Mouse (Mus musculus) forebrain, embryonic 10.5 days (tissue): ENCODE results near the gene Snrpg. TPM values are rescaled to one million over a fixed set of nuclear protein-coding genes. Genes with fewer than 3 reads are reported as not detected.
"Not testable (repeated sequence)": the region's sequence is repeated elsewhere in the genome, so short reads cannot be mapped to it uniquely, and the experiment has no call there.

Experiments used
- DNase-seq: peaks from one replicate; pipeline ENCODE4 v3.0.0-alpha.2; 2017; ENCODE audit warnings: low spot score; ENCODE audit errors: extremely low spot score
- H3K27ac ChIP-seq: fragments of 300-500 bp; sonication (generic); 2 replicates; pipeline ENCODE4 v1.5.1; 2016; ENCODE audit warnings: mild to moderate bottlenecking
- H3K27me3 ChIP-seq: fragments of 300-500 bp; sonication (generic); 2 replicates; pipeline ENCODE4 v1.6.1; 2016; ENCODE audit warnings: mild to moderate bottlenecking; ENCODE audit not compliant: poor library complexity, severe bottlenecking
- H3K36me3 ChIP-seq: fragments of 300-500 bp; sonication (generic); replicated peaks from 2 replicates; pipeline ENCODE4 v1.6.1; 2016; ENCODE audit warnings: mild to moderate bottlenecking, moderate library complexity
- H3K4me1 ChIP-seq: fragments of 300-500 bp; sonication (generic); 2 replicates; pipeline ENCODE4 v1.6.1; 2016
- H3K4me3 ChIP-seq: fragments of 300-500 bp; sonication (generic); 2 replicates; pipeline ENCODE4 v1.5.1; 2016; ENCODE audit warnings: mild to moderate bottlenecking, moderate library complexity
- H3K9me3 ChIP-seq: fragments of 300-500 bp; sonication (generic); 2 replicates; pipeline ENCODE4 v1.6.1; 2016; ENCODE audit warnings: mild to moderate bottlenecking, moderate library complexity
- WGBS: fragments of 180-500 bp; shearing (Covaris S2); methylation state at CpG from one replicate; pipeline ENCODE4 v1.1.7; 2016; 5-methylcytosine and 5-hydroxymethylcytosine counted together
- polyA plus RNA-seq: library from polyadenylated mRNA; unstranded; fragments of >200 nt; fragmentation: Nextera tagmentation; extraction: Ambion mirVana; gene quantifications from 2 replicates; pipeline ENCODE4 v1.2.1, GENCODE M21; 2016

The Snrpg gene
- polyA plus RNA-seq, 1 experiment from 2014 or later, result 939 TPM

DNA sequence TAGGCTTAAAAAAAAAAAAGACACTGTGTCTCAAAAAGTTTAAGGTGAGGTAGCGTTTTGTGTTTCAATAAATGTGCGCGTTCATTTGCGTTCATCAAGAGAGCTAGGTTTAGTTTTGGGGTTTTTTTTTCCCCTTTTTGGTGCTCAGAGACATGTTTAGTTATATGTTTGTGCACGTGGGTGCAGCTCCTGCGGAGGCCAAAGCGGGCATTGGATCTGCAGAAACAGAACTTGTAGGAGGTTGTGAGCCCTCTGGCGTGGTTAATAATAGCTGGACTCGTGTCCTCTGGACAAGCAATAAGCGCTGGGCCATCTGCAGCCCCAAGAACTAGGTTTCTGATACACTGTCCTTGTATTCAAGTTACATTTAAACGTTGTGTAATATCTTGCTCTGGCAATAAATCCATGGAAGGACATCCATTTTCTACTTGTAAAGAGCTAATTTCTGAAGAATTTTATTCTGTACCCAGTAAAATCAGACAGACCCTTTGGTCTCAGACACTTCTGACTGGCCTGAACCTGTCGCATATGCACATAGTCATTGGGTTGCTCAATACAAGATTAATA is 929 bp downstream of the Snrpg start:
- H3K4me1 ChIP-seq, result peaks cover 28% of the 10 kb centered on the region
- peaks cover 68% of the 10 kb centered on the region for H3K36me3 ChIP-seq
- no peak for DNase-seq
- peak overlapping the region; percentile 95 for H3K27ac ChIP-seq
- H3K4me3 ChIP-seq, result peak overlapping the region; percentile 96
- H3K9me3 ChIP-seq, result no peaks in the 10 kb centered on the region
- no peaks in the 10 kb centered on the region for H3K27me3 ChIP-seq
- 5% methylated on average over 12 of the region's 12 CpGs for WGBS

DNA sequence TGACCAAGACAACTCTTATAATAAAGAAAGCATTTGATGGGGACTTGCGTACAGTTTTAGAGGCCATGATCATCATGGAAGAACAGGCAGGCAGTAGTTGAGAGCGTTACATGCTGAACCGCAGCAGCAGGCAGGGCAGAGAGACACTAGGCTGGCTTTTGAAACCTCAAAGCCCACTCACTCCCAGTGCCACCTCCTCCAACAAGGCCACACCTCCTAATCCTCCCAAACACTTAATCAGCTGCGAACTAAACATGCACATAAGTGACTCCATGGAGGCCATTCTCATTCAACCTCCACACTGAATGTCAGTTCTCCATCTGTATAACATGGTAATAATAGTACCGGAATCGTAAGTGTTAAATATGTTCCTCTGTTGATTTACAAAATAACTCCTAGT is 2.5 kb downstream of the Snrpg start:
- Histone ChIP-seq H3K27ac (no peak overlapping the region), H3K36me3 (peaks cover 68% of the 10 kb centered on the region), H3K27me3 (no peaks in the 10 kb centered on the region), H3K4me1 (peaks cover 28% of the 10 kb centered on the region), H3K9me3 (no peaks in the 10 kb centered on the region), H3K4me3 (peak overlapping the region; percentile 96)
- 91% methylated on average over 6 of the region's 6 CpGs for WGBS
- DNase-seq, result no peak

DNA sequence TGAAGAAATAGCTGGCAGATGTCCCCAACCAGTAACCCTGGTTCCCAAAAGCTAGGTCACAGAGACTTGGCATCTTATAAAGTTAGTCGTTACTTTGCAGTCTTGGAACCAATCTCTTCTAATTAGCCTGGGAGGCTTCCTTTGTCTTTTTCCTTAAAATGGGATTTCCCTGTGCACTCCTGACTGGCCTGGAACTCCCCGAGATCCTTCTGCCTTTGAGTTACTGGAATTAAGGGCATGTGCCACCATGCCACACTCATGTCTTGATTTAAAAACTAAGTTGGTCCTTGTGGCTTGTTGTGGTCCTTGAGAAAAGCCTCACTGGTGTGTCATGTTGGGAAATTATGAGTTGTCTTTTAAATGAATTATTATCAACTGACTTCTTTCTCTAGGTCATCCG is 7.2 kb downstream of the Snrpg start:
- Histone ChIP-seq H3K27me3 (no peaks in the 10 kb centered on the region), H3K36me3 (peaks cover 65% of the 10 kb centered on the region), H3K27ac (no peak overlapping the region), H3K9me3 (no peaks in the 10 kb centered on the region), H3K4me3 (no peak overlapping the region), H3K4me1 (peaks cover 6% of the 10 kb centered on the region)
- WGBS, result 86% methylated on average over 3 of the region's 3 CpGs
- no peak for DNase-seq

DNA sequence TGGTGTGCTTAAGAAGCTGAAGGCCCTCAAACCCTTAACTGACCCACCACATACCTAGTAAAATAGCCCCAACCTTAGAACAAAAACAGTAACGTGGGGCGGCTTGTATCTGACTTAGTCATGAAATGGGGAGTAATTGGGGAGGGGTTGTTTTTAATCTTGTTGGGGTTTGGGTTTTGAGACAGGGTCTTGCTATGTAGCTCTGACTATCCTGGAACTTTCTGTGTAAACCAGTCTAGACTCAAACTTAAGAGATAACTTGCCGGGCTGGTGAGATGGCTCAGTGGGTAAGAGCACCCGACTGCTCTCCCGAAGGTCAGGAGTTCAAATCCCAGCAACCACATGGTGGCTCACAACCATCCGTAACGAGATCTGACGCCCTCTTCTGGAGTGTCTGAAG is 9.0 kb downstream of the Snrpg start:
- 69% methylated on average over 8 of the region's 8 CpGs for WGBS
- not testable (repeated sequence) for H3K27me3 ChIP-seq, H3K27ac ChIP-seq, H3K4me3 ChIP-seq, H3K4me1 ChIP-seq, DNase-seq, H3K9me3 ChIP-seq
- peaks cover 56% of the 10 kb centered on the region for H3K36me3 ChIP-seq

DNA sequence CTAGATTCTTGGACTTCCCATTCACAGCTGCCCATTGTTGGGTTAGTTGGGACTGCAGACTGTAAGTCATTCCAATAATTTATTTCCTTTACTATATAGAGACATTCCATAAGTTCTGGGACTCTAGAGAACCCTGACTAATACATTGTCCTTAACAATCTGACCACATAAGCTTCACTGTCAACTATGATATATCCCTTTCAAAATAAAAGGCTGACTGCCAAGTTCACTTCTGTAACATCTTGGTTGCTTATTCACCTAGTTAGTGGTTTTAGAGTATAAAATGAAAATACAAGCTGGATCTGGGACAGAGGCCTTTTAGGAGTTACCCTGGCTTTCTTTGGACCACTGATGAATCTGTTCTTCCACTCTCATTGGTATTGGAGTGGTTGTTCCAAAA is 11.4 kb downstream of the Snrpg start:
- no peak for DNase-seq
- H3K36me3 ChIP-seq, result peaks cover 54% of the 10 kb centered on the region

DNA sequence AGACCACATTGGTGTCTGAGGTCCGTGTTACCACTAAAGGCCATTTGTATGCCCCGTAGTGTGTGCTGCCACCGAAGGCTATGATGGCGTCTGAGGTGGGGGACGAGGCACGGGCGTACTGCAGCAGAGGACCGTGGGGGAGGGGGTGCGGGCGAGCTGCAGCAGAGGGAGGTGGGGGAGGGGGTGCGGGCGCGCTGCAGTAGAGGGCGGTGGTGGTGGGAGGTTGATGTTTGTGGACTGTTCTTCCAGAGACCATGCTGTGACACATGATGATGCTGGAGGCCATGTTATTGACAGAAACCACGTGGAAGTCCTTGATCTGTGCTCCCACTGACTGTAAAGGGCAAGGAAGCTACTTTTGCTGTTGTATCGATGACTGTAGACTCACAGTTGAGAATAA is 12.3 kb downstream of the Snrpg start:
- no peak for DNase-seq
- WGBS, result 57% methylated on average over 16 of the region's 16 CpGs
- Histone ChIP-seq H3K27me3 (no peaks in the 10 kb centered on the region), H3K27ac (no peak overlapping the region), H3K4me1 (0 out of 2 replicates have a peak, but pooled peaks cover 4% of the 10 kb centered on the region), H3K9me3 (no peaks in the 10 kb centered on the region), H3K36me3 (peaks cover 54% of the 10 kb centered on the region), H3K4me3 (no peak overlapping the region)

More for the DNA sequence above, 11.4 kb downstream of the Snrpg start:
- Histone ChIP-seq H3K4me3 (no peak overlapping the region), H3K27ac (no peak overlapping the region), H3K27me3 (no peaks in the 10 kb centered on the region), H3K4me1 (0 out of 2 replicates have a peak, but pooled peaks cover 4% of the 10 kb centered on the region), H3K9me3 (no peaks in the 10 kb centered on the region)

DNA sequence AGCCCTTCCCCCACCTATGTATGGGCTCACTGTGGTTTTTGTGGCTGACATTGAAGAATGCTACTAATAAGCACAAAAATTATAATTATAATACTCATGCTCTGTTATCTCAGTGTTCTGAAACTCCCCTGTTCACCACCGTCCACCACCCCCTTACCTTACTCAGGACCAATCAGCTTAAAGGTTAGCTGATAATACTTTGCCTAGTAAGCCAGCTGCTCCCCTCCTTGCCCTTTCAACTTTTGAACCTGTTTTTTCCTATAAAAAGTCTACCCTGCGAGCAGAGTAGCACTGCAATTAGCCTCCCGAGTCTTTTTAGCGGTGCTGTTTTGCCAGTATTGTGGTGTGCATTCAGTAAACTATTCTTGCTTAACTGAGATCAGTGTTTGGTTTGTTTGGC is 13.6 kb downstream of the Snrpg start:
- 85% methylated on average over 4 of the region's 4 CpGs for WGBS
- no peaks in the 10 kb centered on the region for H3K27me3 ChIP-seq
- no peaks in the 10 kb centered on the region for H3K9me3 ChIP-seq
- 0 out of 2 replicates have a peak, but pooled peaks cover 4% of the 10 kb centered on the region for H3K4me1 ChIP-seq
- DNase-seq, result no peak
- H3K4me3 ChIP-seq, result no peak overlapping the region
- peaks cover 54% of the 10 kb centered on the region for H3K36me3 ChIP-seq
- H3K27ac ChIP-seq, result no peak overlapping the region

DNA sequence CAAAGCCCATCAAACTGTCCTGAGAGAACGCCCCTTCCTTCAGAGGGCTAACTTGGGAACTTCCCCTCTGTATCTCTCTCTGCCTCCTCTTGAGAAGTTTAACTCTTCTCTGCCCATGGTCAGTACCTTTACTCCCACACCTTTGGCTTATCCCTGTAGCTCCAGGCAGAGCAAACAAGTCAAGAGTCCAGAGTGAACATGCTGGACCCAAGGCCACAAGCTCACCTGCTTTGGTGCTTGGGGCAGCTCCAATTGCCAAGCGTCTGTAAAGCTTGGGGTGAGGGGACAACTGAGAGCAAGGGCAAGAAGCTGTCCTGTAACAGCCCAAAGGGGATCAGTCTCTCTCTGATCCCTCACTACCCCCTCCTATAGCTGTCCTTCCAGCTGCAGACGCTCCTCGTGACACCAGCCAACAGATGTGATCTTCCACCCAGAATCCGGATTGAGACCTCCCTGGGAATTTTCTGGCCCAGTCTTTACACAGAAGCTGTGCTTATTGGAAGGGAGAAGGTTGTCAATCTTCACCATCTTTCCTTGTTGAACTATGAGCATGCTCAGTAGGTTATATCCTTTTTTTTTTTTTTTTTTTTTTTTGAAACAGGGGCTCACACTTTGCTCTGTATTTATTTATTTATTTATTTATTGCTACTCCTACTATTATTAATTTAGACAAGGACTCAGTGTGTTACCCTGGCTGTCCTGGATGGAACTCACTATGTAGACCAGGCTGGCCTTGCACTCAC is 14.4 kb downstream of the Snrpg start:
- no peaks in the 10 kb centered on the region for H3K9me3 ChIP-seq
- no peak overlapping the region for H3K4me3 ChIP-seq
- H3K4me1 ChIP-seq, result 0 out of 2 replicates have a peak, but pooled peaks cover 4% of the 10 kb centered on the region
- H3K27me3 ChIP-seq, result no peaks in the 10 kb centered on the region
- WGBS, result 85% methylated on average over 5 of the region's 5 CpGs
- H3K27ac ChIP-seq, result no peak overlapping the region
- DNase-seq, result no peak
- peaks cover 57% of the 10 kb centered on the region for H3K36me3 ChIP-seq

DNA sequence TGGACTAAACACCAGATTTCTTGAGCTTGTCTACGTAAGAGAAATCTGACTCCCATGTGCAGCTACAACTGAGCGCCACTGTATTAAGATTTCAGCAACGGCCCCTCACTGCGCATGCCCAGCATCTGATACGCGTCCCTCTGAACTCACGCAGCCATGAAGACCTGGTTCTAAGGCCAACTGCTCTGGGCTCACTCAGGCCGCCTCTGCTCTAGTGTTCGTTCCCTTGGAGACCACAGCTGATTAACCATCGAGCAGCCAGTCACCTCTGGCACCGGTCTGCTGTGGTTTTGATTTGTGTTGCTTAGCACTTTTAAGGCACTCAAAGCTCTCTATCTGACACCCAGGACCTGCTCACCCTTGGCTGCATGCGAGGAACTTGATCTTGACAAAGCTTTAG is 16.2 kb downstream of the Snrpg start:
- Histone ChIP-seq H3K27ac (no peak overlapping the region), H3K4me1 (0 out of 2 replicates have a peak, but pooled peaks cover 4% of the 10 kb centered on the region), H3K4me3 (no peak overlapping the region), H3K27me3 (no peaks in the 10 kb centered on the region), H3K36me3 (peaks cover 75% of the 10 kb centered on the region), H3K9me3 (no peaks in the 10 kb centered on the region)
- no peak for DNase-seq
- WGBS, result 88% methylated on average over 12 of the region's 12 CpGs

DNA sequence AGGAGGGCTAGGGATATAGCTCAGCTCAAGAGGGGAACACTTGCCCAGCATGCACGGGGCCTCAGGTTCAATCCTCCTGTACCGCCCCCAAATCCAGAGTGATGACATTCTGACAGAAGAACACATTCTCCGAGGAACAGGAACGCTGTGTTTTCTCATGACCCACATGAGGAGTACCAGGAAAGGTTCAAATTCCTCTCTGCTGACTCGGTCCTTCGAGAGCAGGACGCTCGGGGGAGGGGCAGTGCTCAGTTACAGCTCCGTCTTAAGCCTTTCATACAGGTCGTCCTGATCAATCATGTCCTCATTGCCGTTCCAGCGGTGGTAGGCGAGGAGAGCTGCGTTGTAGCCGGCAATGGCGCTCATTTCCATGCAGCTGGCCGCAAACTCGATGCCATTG is 17.4 kb downstream of the Snrpg start:
- Histone ChIP-seq H3K4me1 (0 out of 2 replicates have a peak, but pooled peaks cover under 1% of the 10 kb centered on the region), H3K9me3 (no peaks in the 10 kb centered on the region), H3K4me3 (no peak overlapping the region), H3K36me3 (peaks cover 85% of the 10 kb centered on the region), H3K27me3 (no peaks in the 10 kb centered on the region), H3K27ac (no peak overlapping the region)
- 88% methylated on average over 18 of the region's 18 CpGs for WGBS
- no peak for DNase-seq

DNA sequence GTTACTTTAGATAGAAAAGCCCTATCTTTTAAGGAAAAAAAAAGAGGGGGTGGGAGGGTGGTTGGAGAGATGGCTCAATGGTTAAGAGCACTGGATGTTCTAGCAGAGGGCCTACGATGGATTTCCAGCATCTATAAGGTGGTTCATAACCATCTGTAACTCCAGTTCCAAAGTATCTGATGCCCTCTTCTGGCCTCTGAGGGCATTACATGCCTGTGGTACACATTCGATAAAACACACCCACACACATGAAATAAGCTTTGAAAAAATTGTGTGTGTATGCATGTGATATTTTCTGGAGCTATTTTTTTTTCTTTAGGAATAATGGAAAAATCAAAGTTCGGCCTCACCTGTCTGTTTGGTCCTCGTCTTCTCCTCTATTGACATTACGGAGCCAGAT is 20.2 kb downstream of the Snrpg start:
- Histone ChIP-seq H3K27ac (no peak overlapping the region), H3K27me3 (no peaks in the 10 kb centered on the region), H3K36me3 (peaks cover 79% of the 10 kb centered on the region), H3K4me3 (no peak overlapping the region), H3K4me1 (peaks cover 16% of the 10 kb centered on the region), H3K9me3 (no peaks in the 10 kb centered on the region)
- no peak for DNase-seq
- WGBS, result 96% methylated on average over 5 of the region's 5 CpGs

DNA sequence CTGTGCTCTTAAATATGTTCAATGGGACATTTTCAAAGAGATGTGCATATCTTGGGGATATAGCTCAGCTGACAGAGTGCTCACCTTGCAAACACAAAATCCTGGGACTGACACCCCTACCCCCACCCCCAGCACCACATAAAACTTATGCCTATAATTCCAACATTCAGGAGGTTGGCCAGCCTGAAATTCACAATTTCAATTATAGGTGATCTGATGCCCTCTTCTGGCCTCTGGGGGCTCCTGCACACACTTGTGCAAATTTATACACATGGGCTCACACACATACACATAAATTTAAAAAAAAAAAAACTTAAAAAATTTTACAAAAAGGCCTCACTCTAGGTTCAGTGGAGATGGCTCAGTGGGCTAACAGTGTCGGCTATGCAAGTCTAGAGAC is 22.1 kb downstream of the Snrpg start:
- 100% methylated on average over 1 of the region's 1 CpGs for WGBS
- no peak overlapping the region for H3K4me3 ChIP-seq
- no peak for DNase-seq
- H3K4me1 ChIP-seq, result peaks cover 27% of the 10 kb centered on the region
- no peaks in the 10 kb centered on the region for H3K9me3 ChIP-seq
- peaks cover 62% of the 10 kb centered on the region for H3K36me3 ChIP-seq
- H3K27me3 ChIP-seq, result peaks cover 6% of the 10 kb centered on the region
- H3K27ac ChIP-seq, result no peak overlapping the region

DNA sequence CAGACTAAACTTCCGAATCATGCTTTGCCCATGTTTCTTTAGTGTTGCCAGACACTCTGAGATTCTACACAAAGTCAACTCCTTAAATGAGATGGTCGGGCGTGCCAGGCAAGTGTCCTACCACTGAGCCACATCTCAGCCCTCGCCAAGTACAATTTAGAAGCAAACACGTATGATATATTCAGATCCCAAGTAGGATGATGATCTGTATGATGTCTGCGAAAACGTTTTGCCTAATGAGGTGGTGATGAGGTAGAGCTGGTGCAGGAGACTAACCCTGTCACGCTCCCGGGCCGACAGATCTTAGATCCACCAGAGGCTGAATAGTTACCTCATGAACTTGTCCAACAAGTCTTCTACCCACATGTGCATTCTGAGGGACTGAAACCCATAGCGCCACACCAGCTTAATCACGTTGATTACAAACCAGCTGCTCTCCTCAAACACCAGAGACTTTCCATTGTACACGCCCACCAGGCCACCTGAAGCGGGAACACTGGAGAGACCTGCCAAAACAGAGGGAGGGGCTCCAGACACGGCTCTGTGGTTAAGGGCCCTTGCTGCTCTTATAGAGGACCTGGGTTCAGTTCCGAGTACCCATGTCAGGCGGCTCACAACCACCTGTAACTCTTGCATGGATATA is 23.1 kb downstream of the Snrpg start:
- Histone ChIP-seq H3K4me3 (no peak overlapping the region), H3K36me3 (peaks cover 52% of the 10 kb centered on the region), H3K9me3 (no peaks in the 10 kb centered on the region), H3K27me3 (peaks cover 16% of the 10 kb centered on the region), H3K4me1 (peaks cover 27% of the 10 kb centered on the region), H3K27ac (no peak overlapping the region)
- no peak for DNase-seq
- WGBS, result 94% methylated on average over 17 of the region's 17 CpGs
